In the genomic region with DNA sequence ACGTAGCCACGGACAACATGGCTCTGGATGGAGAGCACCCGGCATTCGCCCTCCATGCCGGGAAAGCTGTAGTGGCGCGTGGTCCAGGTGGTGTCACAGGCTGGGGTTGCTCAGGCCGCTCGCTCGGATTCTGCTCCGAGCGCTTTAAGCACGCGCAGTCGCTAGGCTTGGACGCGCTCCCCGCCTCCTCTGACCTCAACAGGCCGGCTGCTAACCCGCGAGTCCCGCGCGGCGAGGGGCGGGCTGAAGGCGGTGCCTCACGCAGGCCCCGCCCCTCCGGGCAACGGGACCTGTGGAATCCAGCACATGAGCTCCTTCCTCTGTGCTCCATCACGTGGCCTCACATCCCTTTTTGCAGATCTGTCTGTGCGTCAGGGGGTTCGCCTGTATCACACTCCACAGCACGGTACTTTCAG, we compare ENCODE assay signal across 8 mouse cellular contexts. TPM values are rescaled to one million over a fixed set of nuclear protein-coding genes. Genes with fewer than 3 reads are reported as not detected.
DNase-seq lines count a peak whose midpoint lies in the region; ATAC-seq lines count a peak whose summit lies in the region.

TSS of gene Pdxk (minus strand) at position 184 of the 416 bp plus-strand sequence.

- under 1% methylated on average over 35 of the region's 35 CpGs for WGBS in heart, embryonic 13.5 days
- WGBS in liver, embryonic 12.5 days (ENCODE audit: insufficient replicate concordance) = under 1% methylated on average over 35 of the region's 35 CpGs
- under 1% methylated on average over 34 of the region's 35 CpGs for WGBS in stomach, embryonic 15.5 days

- ATAC-seq in erythroid progenitor cell, adult 5-6 weeks (replicated peaks; ENCODE audit: low FRiP score, poor library complexity, severe bottlenecking) = peak; percentile 74
- peak; percentile 76 for ATAC-seq in heart, embryonic 13.5 days (ENCODE audit: extremely low read depth, insufficient number of reproducible peaks, low FRiP score, low TSS enrichment)
- ATAC-seq in liver, embryonic 12.5 days = peak; percentile 90
- ATAC-seq in stomach, embryonic 15.5 days (ENCODE audit: insufficient read depth, low FRiP score, low read depth) = peak; percentile 92

- H3K9ac ChIP-seq in heart, embryonic 13.5 days = peak within 1 kb of the TSS; percentile 89
- peak within 1 kb of the TSS; percentile 73 for H3K9ac ChIP-seq in liver, embryonic 12.5 days
- H3K9ac ChIP-seq in stomach, embryonic 15.5 days = peak within 1 kb of the TSS; percentile 69

- H3K9me3 ChIP-seq in heart, embryonic 13.5 days = no peaks in the 10 kb centered on the region
- no peaks in the 10 kb centered on the region for H3K9me3 ChIP-seq in liver, embryonic 12.5 days (replicated peaks)
- H3K9me3 ChIP-seq in stomach, embryonic 15.5 days = no peaks in the 10 kb centered on the region

- peak within 1 kb of the TSS; percentile 100 for H3K4me2 ChIP-seq in heart, embryonic 13.5 days
- H3K4me2 ChIP-seq in liver, embryonic 12.5 days = peak within 1 kb of the TSS; percentile 98
- peak within 1 kb of the TSS; percentile 100 for H3K4me2 ChIP-seq in stomach, embryonic 15.5 days

- H3K27ac ChIP-seq in heart, embryonic 13.5 days (replicated peaks) = peak within 1 kb of the TSS; percentile 56
- H3K27ac ChIP-seq in liver, embryonic 12.5 days = peak within 1 kb of the TSS; percentile 65
- H3K27ac ChIP-seq in stomach, embryonic 15.5 days = peak within 1 kb of the TSS; percentile 44; the same call in 1 of the 2 replicates

- peaks cover 5% of the 10 kb centered on the region; the same call in 1 of the 2 replicates for H3K27me3 ChIP-seq in heart, embryonic 13.5 days (replicated peaks)
- H3K27me3 ChIP-seq in liver, embryonic 12.5 days (replicated peaks) = peaks cover 7% of the 10 kb centered on the region; the same call in 1 of the 2 replicates
- no peaks in the 10 kb centered on the region for H3K27me3 ChIP-seq in stomach, embryonic 15.5 days (replicated peaks)

- H3K4me3 ChIP-seq in heart, embryonic 13.5 days = peak within 1 kb of the TSS; percentile 79
- H3K4me3 ChIP-seq in liver, embryonic 12.5 days = peak within 1 kb of the TSS; percentile 68
- peak within 1 kb of the TSS; percentile 74 for H3K4me3 ChIP-seq in stomach, embryonic 15.5 days (replicated peaks)

- peak; percentile 96 for DNase-seq in CD4-positive helper T cell, adult 2 months (ENCODE audit: low read depth, low spot score)
- DNase-seq in brain, embryonic 18.5 days (ENCODE audit: low read depth, low spot score) = peak; percentile 76
- DNase-seq in kidney, postnatal 10 days = peak; percentile 96
- DNase-seq in natural killer cell, adult 2 months (ENCODE audit: low spot score in 2 of 2) = peak; percentile 78 to 94

- no peaks in the 10 kb centered on the region for H3K36me3 ChIP-seq in heart, embryonic 13.5 days
- no peaks in the 10 kb centered on the region for H3K36me3 ChIP-seq in liver, embryonic 12.5 days
- H3K36me3 ChIP-seq in stomach, embryonic 15.5 days = no peaks in the 10 kb centered on the region

- H3K4me1 ChIP-seq in heart, embryonic 13.5 days = peaks cover 28% of the 10 kb centered on the region
- peaks cover 42% of the 10 kb centered on the region for H3K4me1 ChIP-seq in liver, embryonic 12.5 days
- peaks cover 12% of the 10 kb centered on the region; the same call in 1 of the 2 replicates for H3K4me1 ChIP-seq in stomach, embryonic 15.5 days

RNA-seq across cellular contexts. Expression of gene Pdxk, which starts in this region (rescaled TPM):
- total RNA-seq in erythroid progenitor cell, adult 5-6 weeks (2015; ENCODE audit: low replicate concordance) = 1.1 and 3.4 TPM in 2 replicates
- 0.90 and 2.6 TPM in 2 replicates for total RNA-seq in erythroid progenitor cell, adult 5-6 weeks (2017; ENCODE audit: low replicate concordance)
- 5.6 and 5.8 TPM in 2 replicates for polyA plus RNA-seq in heart, embryonic 13.5 days (2015; fragmentation: Nextera tagmentation; extraction: Ambion mirVana)
- 7.8 and 8.2 TPM in 2 replicates for polyA plus RNA-seq in liver, embryonic 12.5 days (2016; fragmentation: Nextera tagmentation; extraction: Ambion mirVana)
- polyA plus RNA-seq in stomach, embryonic 15.5 days (2015; fragmentation: Nextera tagmentation; extraction: Ambion mirVana) = 11.8 and 14.3 TPM in 2 replicates

Comparison
In these comparisons a context has a peak if more than half of its experiments do, and no peak if none do; other contexts are left out.
1. Peak in every context shown above with its lines: DNase-seq, ATAC-seq, H3K4me3 ChIP-seq and H3K27ac ChIP-seq.